Mouse (Mus musculus) T-helper 2 cell (primary cell): ENCODE measurements around the gene Khk.

ENCODE experiments used
- in situ Hi-C: fragments of 300-600 bp; cut with MboI, MseI; formaldehyde crosslinking; loops from one replicate; pipeline ENCODE4 v1.15.1; 2025; ENCODE audit warnings: high pct_unique_total_duplicates

The Khk gene

GRCm38 (mm10) chr5:30934725-30935461 lies 13.7 kb downstream of the Khk start:
- in situ Hi-C loops = no loop called here

DNA sequence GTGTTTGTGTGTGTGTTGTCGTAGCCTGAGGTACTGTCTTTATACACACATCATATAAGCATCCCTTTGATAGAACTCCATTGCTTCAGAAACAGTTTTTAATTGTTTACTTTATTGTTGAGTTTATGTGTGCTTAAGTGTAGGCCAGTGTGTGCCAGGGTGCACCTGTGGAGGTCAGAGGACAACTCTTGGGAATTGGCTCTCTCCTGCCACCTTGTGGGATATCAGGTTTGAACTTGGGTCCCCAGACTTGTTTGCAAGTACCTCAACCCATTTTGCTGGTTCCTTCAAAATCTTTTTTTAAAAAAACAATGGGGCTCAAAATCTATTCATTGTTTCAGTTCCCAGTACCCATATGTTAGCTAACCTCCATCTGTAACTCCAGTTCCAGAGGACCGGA lies 21.8 kb downstream of the Khk start:
- in situ Hi-C loops = no loop called here

GRCm38 (mm10) chr5:30944344-30944743 lies 23.1 kb downstream of the Khk start:
- in situ Hi-C loops = no loop called here

DNA sequence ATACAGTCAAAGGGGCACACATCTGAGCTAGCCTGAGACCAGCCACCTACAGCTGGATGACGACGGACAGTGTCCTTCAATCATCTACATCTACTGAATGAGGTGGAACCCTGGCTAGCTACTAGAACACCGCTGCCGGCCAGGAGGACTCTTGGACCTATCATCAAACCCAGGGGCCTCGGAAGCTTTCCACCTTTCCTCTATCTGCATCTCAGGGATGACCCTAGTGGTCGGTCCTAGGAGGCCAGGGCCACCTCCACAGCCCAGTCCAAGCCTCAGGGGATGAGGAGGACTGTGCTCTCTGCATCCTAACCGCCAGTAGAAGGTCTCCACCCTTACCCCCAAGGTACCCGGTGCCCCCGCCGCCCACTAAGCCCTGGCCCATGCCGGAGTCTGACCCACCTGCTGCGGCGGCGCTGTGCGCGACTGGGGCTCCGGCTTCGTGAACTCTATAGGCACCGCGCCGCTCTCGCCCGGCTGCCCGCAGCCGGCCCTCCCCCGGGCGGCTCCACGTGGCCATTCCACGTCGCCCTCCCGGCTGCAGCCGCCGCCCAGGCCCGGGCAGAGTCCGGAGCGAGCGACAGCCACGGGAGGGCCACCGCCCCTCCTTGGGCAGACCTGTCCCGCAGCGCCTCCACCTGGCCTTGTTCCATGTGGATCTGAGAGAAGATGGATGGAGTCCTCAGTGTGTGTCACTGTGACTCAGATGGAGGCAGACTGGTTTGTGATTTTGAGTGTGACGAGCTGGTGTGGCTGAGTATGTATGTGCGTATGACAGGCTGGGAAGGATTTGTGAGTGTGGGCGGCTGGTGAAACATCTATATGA lies 23.9 kb downstream of the Khk start, which contains the start of gene Cgref1:
TSS of gene Cgref1 (minus strand) at position 636 of the 826 bp plus-strand sequence.
- in situ Hi-C loops = no loop called here

GRCm38 (mm10) chr5:30948620-30949019 lies 27.4 kb downstream of the Khk start:
- in situ Hi-C loops = no loop called here

DNA sequence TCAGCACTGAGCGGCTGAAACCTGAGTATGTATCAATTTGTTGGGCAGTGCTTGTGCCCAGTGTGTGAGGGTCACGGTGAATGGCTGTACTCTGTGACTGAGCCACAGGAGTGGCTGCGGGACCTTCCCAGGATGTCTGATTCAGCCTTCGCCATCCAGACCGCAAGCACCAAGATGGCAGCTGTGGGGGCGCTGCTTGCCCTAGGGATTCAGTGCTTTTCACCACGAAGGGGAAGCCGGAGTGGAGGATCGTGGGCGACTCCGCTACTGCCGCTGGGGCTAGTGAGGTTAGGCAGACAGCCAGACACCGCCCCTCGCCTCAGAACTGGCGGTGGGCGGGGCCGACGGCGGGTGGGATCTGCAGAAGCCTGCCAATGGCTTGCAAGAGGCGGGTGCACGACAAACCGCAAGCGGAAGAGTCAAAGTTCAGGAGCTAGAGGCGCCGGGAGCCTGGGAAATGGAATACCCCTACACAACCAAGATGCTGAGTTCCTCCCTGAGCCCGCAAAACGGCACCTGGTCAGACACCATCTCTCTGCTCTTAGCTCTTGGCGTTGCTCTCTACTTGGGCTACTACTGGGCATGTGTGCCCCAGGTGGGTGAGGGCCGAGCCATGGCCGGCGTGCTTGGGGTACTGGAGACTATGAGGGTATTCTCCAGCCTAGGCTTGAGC lies 28.6 kb downstream of the Khk start:
- in situ Hi-C loops = loop anchor here (5.0 kb wide), 1 partner anchor 62 kb away; the partner anchor contains the start of gene Agbl5

DNA sequence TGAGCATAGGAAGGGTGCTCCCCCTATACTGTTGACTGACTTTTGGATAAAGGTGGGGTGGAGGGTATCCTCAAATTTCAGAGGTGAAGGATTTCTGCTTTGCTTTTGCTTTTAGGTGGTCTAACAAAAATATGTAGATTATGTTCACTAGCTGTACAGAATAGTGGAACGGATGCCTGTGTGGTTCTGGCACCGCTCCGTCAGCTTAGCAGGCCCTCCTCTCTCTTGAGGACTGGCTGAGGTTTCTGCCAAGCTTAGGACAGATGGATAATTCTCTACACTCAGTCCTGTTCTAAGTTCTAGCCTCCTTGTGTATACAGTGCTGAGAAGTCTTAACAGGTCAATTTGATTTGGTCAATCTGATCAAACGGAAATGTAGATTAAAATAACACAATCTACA lies 29.2 kb downstream of the Khk start:
- in situ Hi-C loops = loop anchor here (5.0 kb wide), 1 partner anchor 63 kb away; the partner anchor contains the start of gene Agbl5

GRCm38 (mm10) chr5:30950922-30951321 lies 29.7 kb downstream of the Khk start:
- in situ Hi-C loops = loop anchor here (5.0 kb wide), 1 partner anchor 64 kb away; the partner anchor contains the start of gene Agbl5

DNA sequence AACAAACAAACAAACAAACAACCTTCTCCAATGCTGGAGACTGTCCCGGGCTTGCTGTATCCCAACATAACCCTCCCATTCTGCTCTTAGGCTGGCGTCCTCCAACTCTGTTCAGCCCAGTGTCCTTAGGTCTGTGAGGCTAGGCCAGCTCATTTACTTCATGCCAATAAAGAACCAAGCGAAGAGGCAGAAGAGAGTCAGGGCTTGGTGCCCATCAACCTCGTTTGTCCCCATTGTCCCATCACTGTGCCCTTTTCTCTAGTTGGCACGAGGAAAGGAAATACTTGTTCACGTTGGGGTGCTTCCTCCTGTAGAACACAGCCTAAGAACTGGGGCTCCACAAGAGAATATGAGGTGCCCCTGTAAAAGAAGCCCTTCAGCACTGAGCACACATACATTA lies 30.5 kb downstream of the Khk start:
- in situ Hi-C loops = loop anchor here (5.0 kb wide), 1 partner anchor 64 kb away; the partner anchor contains the start of gene Agbl5

DNA sequence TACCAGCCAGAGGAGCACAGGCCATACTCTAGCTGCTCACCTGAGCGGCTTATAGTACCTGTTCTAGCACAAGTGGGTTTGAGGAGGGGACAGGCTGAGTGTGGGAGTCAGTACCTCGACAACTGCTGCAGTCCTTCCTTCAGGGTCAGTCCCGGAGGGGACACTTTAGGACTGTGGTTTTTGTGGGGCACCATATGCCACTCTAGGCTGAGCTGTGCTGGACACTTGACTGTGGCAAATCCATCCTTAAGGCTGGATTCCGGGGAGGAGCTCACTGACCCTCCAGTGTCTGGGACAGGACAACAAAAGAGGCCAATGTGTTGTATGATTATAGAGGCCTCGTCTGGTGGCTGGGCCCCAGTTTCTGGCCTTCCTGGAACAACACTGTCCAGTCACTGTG lies 31.3 kb downstream of the Khk start:
- in situ Hi-C loops = loop anchor here (5.0 kb wide), 1 partner anchor 65 kb away; the partner anchor contains the start of gene Agbl5

DNA sequence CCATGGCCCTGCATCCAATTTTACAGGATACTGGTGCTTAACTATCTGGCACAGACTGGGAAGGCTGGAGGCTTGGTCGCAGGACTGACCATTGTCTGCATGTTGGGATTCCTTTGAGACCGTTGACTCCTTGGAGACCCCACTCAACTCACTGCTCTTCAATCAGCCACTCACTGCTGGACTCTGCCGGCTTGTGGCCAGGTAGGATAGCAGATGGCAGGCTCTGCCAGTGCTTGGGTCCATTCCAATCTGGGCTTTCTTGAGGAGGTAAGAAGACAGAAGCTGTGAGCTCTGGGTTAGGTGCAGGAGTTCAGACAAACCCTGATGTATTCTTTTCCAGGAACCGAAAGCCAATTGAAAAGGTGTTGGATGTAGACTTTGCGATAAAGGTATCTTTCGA lies 32.8 kb downstream of the Khk start:
- in situ Hi-C loops = loop anchor here (5.0 kb wide), 1 partner anchor 67 kb away; the partner anchor contains the start of gene Agbl5

DNA sequence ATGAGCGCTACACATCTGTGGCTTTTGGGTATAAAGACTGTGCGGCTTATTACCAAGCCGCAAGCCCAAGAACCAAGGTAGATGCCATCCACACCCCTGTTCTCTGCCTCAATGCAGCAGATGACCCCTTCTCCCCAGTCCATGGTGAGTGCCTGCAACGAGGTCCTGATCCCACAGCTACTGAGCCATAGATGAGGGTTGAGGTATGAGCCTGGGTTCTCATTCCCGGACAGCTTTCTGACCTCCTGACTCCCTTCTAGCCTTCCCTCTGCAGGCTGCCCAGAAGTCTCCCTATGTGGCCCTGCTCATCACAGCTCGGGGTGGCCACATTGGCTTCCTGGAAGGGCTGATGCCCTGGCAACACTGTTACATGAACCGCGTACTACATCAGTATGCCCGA lies 33.3 kb downstream of the Khk start:
- in situ Hi-C loops = loop anchor here (5.0 kb wide), 1 partner anchor 67 kb away; the partner anchor contains the start of gene Agbl5

DNA sequence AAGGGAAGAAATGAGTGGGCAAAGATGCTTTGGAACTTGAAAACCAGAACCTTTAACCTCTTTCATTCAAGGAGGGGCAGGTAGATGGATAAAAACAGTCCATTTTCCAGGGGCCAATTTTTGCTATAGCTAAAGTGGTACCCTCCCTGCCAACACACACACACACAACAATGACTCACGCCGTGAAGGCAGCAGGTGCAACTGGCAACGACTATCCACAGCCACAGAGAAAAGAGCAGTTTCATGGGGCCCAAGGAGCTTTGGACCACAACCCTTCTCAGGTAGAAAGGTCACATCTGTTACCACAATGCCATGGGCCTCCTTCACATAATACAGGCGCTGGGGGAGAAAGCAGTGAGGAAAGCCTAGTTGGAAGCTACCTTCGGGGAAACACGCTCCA lies 34.5 kb downstream of the Khk start:
- in situ Hi-C loops = no loop called here

DNA sequence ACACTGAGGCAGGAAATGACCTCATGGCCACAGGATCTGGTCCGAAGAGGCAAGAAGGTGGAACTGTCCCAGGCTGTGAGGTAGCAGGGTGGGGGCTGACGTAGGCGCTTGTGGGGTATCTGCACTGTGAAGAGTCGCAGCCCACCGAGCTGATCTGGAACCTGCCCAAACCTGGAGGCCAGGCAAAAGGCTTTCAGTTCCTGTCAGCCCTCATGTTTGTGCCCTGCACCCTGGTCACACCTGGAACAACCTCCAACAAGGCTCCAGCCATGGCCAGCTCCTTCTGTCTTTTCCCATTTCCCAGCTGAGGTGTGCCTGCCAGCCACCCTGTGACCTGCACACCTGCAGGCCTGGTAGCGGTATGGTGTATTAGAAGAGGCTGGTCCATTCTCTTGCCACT lies 36.7 kb downstream of the Khk start:
- in situ Hi-C loops = no loop called here

- in situ Hi-C loops = no loop called here
These were observed 38.1 kb downstream of the Khk start for GRCm38 (mm10) chr5:30959198-30959854.

- in situ Hi-C loops = no loop called here
These were observed 38.8 kb downstream of the Khk start, which contains the start of gene Preb for GRCm38 (mm10) chr5:30959966-30960501. Gene Preb (minus strand): TSS chr5:30960361.

DNA sequence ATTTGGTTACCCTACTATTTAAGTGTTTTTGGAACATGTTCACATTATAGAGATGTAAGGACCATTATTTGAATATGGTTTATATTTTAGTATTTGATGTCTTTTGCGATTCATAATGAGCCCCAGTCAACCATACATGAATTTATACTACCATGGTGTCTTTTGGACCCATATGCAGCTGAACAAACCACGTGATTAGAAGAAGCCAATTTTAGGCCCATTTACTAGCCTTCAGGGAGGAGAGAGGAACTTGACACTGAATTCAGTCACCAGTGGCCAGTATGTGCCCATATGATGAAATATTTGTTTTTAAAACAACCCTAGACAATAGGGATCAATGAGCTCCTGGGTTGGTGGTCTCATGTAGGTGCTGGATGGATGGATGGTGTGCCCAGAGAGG lies 39.6 kb downstream of the Khk start:
- in situ Hi-C loops = no loop called here

GRCm38 (mm10) chr5:30961545-30962505 lies 40.6 kb downstream of the Khk start:
- in situ Hi-C loops = no loop called here

DNA sequence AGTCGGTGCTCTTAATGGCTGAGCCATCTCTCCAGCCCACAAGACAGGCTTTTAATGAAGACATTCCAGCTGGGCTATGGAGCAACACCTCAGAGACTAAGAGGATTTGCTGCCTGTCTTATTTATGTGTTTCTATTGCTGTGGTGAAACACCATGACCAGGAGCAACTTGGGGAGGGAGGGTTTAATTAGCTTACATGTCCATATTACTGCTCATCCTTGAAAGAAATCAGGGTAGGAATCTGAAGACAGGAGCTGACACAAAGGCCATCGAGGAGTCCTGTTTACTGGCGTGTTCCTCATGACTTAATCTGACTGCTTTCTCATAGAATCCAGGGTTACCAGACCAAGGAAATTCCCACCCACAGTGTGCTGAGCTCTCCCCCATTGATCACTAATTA lies 42.7 kb downstream of the Khk start:
- in situ Hi-C loops = no loop called here

DNA sequence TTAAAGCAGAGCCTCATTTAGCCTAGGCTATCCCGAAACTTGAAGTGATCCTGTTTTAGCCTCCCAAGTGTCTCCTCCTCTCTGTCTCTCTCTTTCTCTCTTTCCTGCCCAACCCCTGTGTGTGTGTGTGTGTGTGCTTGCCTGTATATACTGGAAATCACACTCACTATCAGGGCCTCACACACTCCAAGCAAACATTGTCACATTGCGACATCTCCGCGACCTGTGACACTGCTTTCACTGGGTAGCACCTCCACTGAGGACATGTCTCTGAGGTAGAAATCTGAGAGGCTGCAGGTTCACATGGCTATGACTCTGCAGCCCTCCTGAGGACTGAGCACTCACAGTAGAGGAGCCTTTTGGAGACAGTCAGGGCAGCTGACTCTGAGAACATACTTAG lies 45.0 kb downstream of the Khk start:
- in situ Hi-C loops = no loop called here
